Mouse (Mus musculus): Measurements from ENCODE around the gene Rtl3.

Gene Rtl3

DNA sequence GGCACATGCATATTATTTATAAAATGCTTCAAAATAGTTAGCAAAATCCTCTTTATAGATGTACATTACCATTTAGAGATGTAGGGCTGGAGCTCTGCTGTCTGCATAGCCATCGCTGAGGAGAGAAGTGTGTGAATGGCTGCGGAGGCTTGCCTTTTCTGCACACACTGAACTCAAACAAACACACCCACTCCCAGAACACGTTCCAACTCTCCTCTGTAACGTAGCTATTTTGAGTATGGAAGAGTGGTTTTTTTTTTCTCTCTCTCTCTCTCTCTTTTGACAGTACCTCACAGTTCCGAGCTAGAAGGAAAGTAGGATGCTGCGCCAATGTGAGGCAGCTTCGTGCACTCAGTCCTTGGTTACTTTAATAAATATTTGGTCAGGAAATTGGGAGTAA lies at the start of gene Rtl3:
TSS of gene Rtl3 (minus strand) at position 236 of the 400 bp plus-strand sequence.
- in situ Hi-C loops (cut with MboI; ENCODE audit: low sequenced_read_pairs), result no loop called here

DNA sequence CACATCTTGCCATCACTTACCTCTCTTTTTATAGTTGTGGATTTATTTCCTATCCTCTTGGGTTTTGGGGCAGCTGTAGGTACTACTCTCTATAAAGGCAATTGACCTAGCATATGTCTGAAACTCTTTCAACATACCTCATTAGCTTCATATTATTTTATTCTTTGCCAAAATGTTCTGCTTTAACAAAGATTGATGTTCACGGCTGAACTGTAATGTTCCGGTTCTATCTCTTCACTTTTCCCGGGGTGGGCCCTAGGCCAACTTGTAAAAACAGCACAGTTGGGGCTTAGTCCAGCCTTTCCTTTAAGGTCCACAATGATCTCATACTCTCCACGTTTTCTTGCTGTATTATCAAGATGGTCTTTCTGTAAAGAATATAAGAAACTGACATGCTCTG lies 31.9 kb upstream of the Rtl3 start:
- in situ Hi-C loops (cut with MboI; ENCODE audit: low sequenced_read_pairs), result no loop called here

DNA sequence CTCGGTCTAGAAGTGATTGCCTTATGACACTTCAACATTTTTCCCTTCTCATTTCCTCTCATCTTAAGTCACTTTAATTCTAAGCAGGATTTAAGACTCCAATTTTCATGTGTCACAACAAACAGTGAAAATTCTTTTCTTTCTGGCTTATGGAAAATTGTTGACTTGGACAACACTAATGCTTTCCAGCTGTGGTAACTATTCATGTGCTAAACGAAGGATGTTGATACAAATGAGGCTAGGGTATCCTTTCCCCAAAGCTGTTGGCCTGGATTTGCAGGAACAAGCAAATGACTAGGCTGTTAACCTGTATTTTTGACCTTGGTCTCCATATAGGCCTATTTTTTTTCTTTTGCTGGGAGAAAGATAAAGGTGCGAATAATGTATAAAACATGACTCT lies 31.4 kb upstream of the Rtl3 start:
- in situ Hi-C loops (cut with MboI; ENCODE audit: low sequenced_read_pairs), result no loop called here

DNA sequence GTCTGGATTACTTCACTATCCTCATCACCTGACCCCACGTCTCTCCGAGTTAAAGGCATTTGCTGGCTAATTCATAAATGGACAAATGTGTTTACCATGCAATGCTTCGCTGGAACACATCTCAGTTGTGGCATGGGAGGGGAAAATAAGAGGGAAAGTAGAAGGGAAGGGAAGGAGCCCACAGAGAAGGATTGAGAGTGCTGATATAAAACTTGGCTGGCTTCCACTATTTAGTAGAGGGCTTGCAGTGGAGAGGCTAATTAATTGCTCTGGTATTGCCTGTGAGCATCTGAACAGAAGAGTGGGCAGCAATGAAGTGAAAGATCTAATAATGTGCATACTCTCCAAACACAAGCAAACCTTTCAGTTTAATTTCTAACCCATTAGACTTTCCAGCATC lies 31.0 kb upstream of the Rtl3 start:
- in situ Hi-C loops (cut with MboI; ENCODE audit: low sequenced_read_pairs), result no loop called here

DNA sequence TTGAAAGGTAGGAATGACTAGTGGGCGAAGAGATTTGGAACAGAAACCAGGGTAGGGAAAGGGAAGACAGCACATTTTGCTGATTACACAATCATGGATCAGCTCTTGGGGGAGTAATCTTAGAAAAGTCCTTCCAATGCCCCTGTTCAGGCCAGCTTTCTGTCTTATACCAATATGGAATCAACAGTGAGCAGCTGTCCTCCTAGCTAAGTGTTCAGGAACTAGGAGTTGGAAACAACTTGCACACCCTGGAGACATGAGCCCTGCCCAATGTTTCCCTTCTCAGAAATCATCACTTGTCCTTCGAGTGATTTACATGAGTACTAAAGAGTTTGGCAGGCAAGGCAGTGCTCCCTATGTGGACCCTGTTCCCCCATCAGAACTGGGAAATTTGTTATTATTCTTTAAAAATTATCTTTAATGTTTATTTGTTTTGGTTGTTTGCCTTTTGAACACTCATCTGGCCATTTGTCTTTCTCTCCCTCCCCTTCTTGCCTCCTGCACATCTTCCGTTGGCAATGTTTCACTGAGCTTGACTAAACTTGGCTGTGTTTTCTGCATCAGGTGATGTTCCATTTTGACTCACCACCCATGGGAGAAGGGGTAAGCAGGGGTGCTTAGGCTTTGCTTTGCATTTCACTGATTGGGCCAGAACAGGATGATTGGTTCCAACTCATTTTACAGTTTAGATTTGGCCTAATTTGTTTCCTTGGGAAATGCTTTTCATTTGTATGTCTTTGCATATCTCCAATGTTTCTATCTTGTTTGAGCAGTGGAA lies 13.3 kb upstream of the Rtl3 start:
- in situ Hi-C loops (cut with MboI; ENCODE audit: low sequenced_read_pairs), result no loop called here

DNA sequence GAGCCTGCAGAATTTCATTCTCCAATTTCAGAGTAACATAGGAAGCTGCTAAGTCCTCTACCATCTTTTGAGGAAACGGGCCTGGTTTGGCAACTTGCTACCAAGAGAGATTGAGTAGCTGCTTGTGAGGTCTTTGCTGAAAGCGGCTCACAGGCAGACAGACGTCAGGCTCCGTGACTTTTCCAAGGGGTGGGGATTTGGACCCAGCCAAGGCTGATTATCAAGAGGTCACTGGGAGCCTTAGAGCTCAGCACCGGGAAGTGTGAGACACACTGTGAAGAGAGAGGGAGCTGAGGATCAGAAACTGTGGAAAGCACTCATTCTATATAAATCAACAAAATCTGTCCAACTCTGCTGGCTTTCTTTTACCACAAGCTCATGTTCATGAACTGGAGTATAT lies 853 bp downstream of the Rtl3 start:
- in situ Hi-C loops (cut with MboI; ENCODE audit: low sequenced_read_pairs), result no loop called here

DNA sequence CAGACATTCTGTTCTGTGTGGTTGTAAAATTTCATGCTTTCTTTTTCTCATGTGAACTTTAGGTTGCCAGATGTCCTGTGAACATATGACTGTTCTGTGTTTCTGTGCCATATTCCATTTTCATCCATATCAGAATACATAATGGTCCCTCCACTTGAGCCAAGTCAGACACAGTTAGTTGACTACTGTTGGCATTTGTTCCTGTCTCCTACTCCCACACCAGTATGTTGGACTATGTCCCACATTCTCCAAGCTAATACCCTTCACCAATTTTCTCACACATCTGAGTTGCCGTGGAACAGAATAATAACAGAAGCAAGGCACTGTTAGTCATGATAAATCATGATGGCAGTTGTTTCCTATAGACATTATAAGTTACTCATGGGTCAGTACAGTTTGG lies 9.9 kb downstream of the Rtl3 start:
- in situ Hi-C loops (cut with MboI; ENCODE audit: low sequenced_read_pairs), result no loop called here

DNA sequence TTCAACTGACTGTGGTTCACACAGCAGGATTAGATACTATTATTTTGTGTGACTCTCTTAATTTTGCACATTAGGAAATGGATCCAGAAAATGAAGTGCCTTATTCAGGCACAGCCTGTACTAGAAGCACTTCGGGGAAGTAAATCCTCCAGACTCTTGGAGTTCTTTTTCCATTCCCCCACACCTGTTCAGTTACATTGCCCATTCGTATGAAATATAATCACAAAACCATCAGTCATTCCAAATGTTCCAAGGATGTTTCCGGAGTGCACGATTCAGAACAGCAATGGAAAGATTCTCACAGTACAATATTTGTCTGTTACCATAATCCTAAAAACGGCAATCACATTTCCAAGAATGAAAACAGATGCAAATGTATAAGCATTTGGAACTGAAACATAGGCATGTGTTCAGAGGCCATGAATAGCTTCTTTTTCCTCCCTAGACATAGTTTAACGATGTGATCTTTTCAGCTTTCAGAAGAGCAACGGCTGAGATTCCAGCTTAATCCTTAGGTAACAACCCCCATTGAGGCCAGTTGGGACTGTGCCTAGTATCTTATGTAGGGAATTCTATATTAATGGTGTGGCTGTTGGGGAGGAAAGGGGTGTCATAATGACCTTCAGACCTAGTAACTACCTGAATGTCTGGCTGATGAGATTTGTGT lies 30.8 kb downstream of the Rtl3 start:
- in situ Hi-C loops (cut with MboI; ENCODE audit: low sequenced_read_pairs), result no loop called here

DNA sequence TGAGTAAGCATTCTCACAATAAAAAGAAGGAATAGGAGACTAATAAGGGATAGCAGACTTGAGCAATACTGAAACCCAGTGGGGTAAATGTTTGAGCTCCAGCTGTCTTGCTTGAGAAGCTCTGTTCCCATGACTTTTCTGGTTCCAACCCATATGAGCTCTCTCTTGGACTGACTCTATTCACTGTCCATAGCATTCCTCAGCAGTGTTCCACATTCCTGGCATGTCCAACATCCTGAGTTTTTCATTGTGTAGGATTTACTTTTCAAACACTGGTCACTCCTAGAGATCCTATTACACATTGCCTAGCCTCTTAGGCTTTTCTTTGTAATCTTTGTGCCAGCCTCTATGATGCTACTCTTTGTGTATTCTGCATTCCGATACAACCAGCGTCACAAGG lies 36.1 kb downstream of the Rtl3 start:
- in situ Hi-C loops (cut with MboI; ENCODE audit: low sequenced_read_pairs), result no loop called here

DNA sequence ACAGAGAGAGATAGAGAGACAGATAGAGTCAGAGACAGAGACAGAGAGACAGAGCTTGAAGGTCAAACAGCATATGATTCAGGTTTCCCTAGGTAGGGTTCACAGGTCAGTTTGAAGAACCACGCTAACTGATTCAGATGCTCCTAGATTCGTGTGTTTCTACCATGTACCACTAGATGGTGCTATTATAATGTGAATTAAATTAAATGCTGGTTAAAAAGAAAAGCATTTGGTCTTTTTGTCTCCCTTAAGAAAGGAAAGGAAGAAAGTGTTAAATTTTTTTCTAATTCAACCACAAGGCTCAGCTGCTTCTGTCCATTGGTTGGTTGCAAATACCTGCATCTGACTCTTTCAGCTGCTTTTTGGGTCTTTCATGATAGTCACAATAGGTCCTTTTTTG lies 45.8 kb downstream of the Rtl3 start:
- in situ Hi-C loops (cut with MboI; ENCODE audit: low sequenced_read_pairs), result loop anchor here (25.0 kb wide), 2 partner anchors 368 to 568 kb away; no protein-coding TSS in a partner anchor
